Mouse (Mus musculus): ENCODE results near the gene Col2a1. TPM values are rescaled to one million over a fixed set of nuclear protein-coding genes. Genes with fewer than 3 reads are reported as not detected.

Gene Col2a1
- polyA plus RNA-seq, 1 experiment = 2.2 TPM

DNA sequence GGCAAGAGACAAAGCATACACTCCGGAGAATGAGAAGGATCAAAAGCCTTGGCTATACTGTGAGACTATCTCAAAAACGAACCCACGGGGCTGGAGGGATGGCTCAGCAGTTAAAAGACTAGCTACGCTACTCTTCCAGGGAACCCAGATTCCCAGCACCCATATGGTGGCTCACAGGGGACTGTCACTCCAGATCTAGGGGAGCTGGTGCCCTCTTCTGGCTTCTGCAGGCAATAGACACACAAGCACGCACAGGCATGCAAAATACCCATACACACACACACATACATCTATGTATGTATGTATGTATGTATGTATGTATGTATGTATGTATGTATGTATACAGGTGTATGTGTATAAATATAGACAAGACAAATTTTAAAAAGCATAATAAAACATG, 32.1 kb upstream of the Col2a1 start:
- H3K27ac ChIP-seq (ENCODE audit: insufficient read depth, low read length) = no peak overlapping the region
- TF ChIP-seq CTCF (IDR thresholded peaks at IDR 0.05; ENCODE audit: borderline replicate concordance, insufficient read depth, low read depth, low read length) = no peak
- TF ChIP-seq POLR2A (IDR thresholded peaks at IDR 0.05; ENCODE audit: borderline replicate concordance, insufficient read depth, low read length) = no peak
- 94% methylated on average over 5 of the region's 5 CpGs for WGBS
- no peak overlapping the region for H3K4me3 ChIP-seq (replicated peaks; ENCODE audit: insufficient read depth, low read depth, low read length)
- no peaks in the 10 kb centered on the region for H3K27me3 ChIP-seq (ENCODE audit: control insufficient read depth, insufficient read depth, low read length)
- no peak for DNase-seq
- H3K4me1 ChIP-seq (ENCODE audit: control insufficient read depth, insufficient read depth, low read length) = no peaks in the 10 kb centered on the region

DNA sequence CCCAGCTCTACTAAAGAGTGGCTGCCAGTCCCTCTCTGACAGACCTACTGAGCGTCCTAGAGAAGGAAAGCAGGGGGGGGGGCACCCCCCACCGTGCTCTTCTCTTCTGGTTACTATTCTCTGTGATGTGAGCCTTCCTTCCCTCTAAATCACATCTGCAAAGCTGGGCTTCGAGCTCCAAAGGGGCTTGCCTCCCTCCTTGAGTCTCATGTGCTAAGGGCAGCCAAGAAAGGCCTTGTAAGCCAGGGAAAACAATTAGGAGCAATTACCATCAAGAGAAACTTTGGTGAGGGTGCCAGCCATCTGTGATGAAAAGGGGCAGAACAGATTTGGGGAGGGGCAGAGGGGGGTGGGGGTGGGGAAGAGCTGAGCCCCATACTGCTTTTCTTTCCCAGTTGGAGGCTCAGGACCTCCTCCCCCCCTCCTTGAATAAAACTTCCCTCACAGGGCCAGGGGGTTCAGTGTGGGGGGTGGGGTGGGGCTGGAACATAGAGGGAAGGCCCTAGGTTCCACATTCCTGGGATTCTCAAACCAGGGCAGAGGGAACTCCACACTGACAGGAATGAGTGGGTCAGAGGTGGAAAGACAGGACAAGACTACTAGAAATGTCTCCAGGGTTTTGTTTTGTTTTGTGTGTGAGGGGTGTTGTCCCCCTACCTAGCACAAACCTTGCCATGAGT, 30.7 kb upstream of the Col2a1 start:
- Histone ChIP-seq H3K4me3 (replicated peaks; ENCODE audit: insufficient read depth, low read depth, low read length) (no peak overlapping the region), H3K27ac (ENCODE audit: insufficient read depth, low read length) (no peak overlapping the region), H3K27me3 (ENCODE audit: control insufficient read depth, insufficient read depth, low read length) (no peaks in the 10 kb centered on the region), H3K4me1 (ENCODE audit: control insufficient read depth, insufficient read depth, low read length) (no peaks in the 10 kb centered on the region)
- no peak for DNase-seq
- 14% methylated on average over 3 of the region's 3 CpGs for whole genome bisulfite sequencing
- TF ChIP-seq POLR2A (IDR thresholded peaks at IDR 0.05; ENCODE audit: borderline replicate concordance, insufficient read depth, low read length) (no peak), CTCF (IDR thresholded peaks at IDR 0.05; ENCODE audit: borderline replicate concordance, insufficient read depth, low read depth, low read length) (no peak)

- TF ChIP-seq POLR2A (IDR thresholded peaks at IDR 0.05; ENCODE audit: borderline replicate concordance, insufficient read depth, low read length) (no peak), CTCF (IDR thresholded peaks at IDR 0.05; ENCODE audit: borderline replicate concordance, insufficient read depth, low read depth, low read length) (no peak)
- no peaks in the 10 kb centered on the region for H3K4me1 ChIP-seq (ENCODE audit: control insufficient read depth, insufficient read depth, low read length)
- no peak overlapping the region for H3K4me3 ChIP-seq (replicated peaks; ENCODE audit: insufficient read depth, low read depth, low read length)
- no peak overlapping the region for H3K27ac ChIP-seq (ENCODE audit: insufficient read depth, low read length)
- no peak for DNase-seq
- WGBS = 82% methylated on average over 9 of the region's 9 CpGs
- H3K27me3 ChIP-seq (ENCODE audit: control insufficient read depth, insufficient read depth, low read length) = no peaks in the 10 kb centered on the region; the same call in 1 of the 2 replicates
These were observed 28.8 kb upstream of the Col2a1 start for GRCm38 (mm10) chr15:98033233-98033748.

DNA sequence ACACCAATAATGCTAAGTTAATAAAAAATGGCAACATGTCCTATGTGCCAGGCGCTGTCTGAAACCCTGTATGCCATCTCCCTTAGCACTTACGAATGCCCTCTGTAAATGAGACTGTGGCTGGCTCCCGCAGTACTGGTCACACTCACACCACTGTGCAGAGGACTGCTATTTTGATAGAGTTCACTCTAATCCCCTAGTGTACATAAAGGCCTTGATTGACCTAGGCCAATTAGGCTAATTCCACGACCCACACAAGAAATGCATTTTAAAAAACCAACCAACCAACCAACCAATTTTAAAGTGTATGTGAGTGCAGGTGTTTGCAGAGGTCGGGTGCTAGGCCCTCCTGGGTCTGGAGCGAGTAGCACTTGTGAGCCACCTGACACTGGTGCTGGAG, 25.3 kb upstream of the Col2a1 start:
- TF ChIP-seq POLR2A (IDR thresholded peaks at IDR 0.05; ENCODE audit: borderline replicate concordance, insufficient read depth, low read length) = no peak
- TF ChIP-seq CTCF (IDR thresholded peaks at IDR 0.05; ENCODE audit: borderline replicate concordance, insufficient read depth, low read depth, low read length) = no peak
- WGBS = 82% methylated on average over 6 of the region's 6 CpGs

GRCm38 (mm10) chr15:98026967-98027904, 22.7 kb upstream of the Col2a1 start:
- 40% methylated on average over 12 of the region's 12 CpGs for WGBS
- H3K4me3 ChIP-seq (replicated peaks; ENCODE audit: insufficient read depth, low read depth, low read length) = no peak overlapping the region
- no peak for DNase-seq
- H3K27me3 ChIP-seq (ENCODE audit: control insufficient read depth, insufficient read depth, low read length) = no peaks in the 10 kb centered on the region; the same call in 1 of the 2 replicates
- H3K4me1 ChIP-seq (ENCODE audit: control insufficient read depth, insufficient read depth, low read length) = no peaks in the 10 kb centered on the region
- no peak overlapping the region for H3K27ac ChIP-seq (ENCODE audit: insufficient read depth, low read length)
- no peak for TF ChIP-seq POLR2A (IDR thresholded peaks at IDR 0.05; ENCODE audit: borderline replicate concordance, insufficient read depth, low read length)
- TF ChIP-seq CTCF (IDR thresholded peaks at IDR 0.05; ENCODE audit: borderline replicate concordance, insufficient read depth, low read depth, low read length) = no peak

More for the DNA sequence above, 25.3 kb upstream of the Col2a1 start:
- DNase-seq = no peak
- no peak overlapping the region for H3K27ac ChIP-seq (ENCODE audit: insufficient read depth, low read length)
- no peak overlapping the region for H3K4me3 ChIP-seq (replicated peaks; ENCODE audit: insufficient read depth, low read depth, low read length)
- no peaks in the 10 kb centered on the region for H3K4me1 ChIP-seq (ENCODE audit: control insufficient read depth, insufficient read depth, low read length)
- H3K27me3 ChIP-seq (ENCODE audit: control insufficient read depth, insufficient read depth, low read length) = no peaks in the 10 kb centered on the region; the same call in 1 of the 2 replicates

DNA sequence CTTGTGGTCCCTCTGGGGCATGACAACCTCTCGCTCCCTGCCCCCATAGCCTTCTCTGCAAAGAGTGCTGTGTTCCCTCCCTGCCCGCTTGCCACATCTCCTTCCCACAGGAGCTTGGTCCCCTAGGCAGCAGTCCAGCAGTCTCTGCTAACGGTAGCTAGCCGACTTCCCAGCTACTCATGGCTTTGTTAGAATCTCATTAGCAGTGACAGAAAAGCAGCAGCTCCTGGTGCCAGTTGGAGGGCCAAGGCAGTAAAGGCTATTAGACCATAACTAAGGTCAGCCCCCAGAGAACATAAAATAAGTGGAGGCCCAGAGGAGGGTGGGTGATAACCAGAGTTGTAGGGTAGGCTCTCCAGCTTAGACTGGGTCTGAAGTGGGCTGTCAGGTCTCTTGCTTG, 21.1 kb upstream of the Col2a1 start:
- H3K4me3 ChIP-seq (replicated peaks; ENCODE audit: insufficient read depth, low read depth, low read length) = no peak overlapping the region
- WGBS = 31% methylated on average over 4 of the region's 4 CpGs
- H3K27ac ChIP-seq (ENCODE audit: insufficient read depth, low read length) = no peak overlapping the region
- DNase-seq = no peak
- TF ChIP-seq CTCF (IDR thresholded peaks at IDR 0.05; ENCODE audit: borderline replicate concordance, insufficient read depth, low read depth, low read length) (no peak), POLR2A (IDR thresholded peaks at IDR 0.05; ENCODE audit: borderline replicate concordance, insufficient read depth, low read length) (no peak)
- no peaks in the 10 kb centered on the region for H3K4me1 ChIP-seq (ENCODE audit: control insufficient read depth, insufficient read depth, low read length)
- H3K27me3 ChIP-seq (ENCODE audit: control insufficient read depth, insufficient read depth, low read length) = no peaks in the 10 kb centered on the region; the same call in 1 of the 2 replicates

GRCm38 (mm10) chr15:98023137-98023536, 18.6 kb upstream of the Col2a1 start:
- Histone ChIP-seq H3K27ac (ENCODE audit: insufficient read depth, low read length) (no peak overlapping the region), H3K4me1 (ENCODE audit: control insufficient read depth, insufficient read depth, low read length) (no peaks in the 10 kb centered on the region), H3K4me3 (replicated peaks; ENCODE audit: insufficient read depth, low read depth, low read length) (no peak overlapping the region), H3K27me3 (ENCODE audit: control insufficient read depth, insufficient read depth, low read length) (no peaks in the 10 kb centered on the region)
- DNase-seq = no peak
- 30% methylated on average over 3 of the region's 3 CpGs for WGBS
- no peak for TF ChIP-seq CTCF (IDR thresholded peaks at IDR 0.05; ENCODE audit: borderline replicate concordance, insufficient read depth, low read depth, low read length)
- no peak for TF ChIP-seq POLR2A (IDR thresholded peaks at IDR 0.05; ENCODE audit: borderline replicate concordance, insufficient read depth, low read length)

All from cerebellum, adult 2 months (tissue).